8 mouse cellular contexts compared by ENCODE assay signal in the genomic region with DNA sequence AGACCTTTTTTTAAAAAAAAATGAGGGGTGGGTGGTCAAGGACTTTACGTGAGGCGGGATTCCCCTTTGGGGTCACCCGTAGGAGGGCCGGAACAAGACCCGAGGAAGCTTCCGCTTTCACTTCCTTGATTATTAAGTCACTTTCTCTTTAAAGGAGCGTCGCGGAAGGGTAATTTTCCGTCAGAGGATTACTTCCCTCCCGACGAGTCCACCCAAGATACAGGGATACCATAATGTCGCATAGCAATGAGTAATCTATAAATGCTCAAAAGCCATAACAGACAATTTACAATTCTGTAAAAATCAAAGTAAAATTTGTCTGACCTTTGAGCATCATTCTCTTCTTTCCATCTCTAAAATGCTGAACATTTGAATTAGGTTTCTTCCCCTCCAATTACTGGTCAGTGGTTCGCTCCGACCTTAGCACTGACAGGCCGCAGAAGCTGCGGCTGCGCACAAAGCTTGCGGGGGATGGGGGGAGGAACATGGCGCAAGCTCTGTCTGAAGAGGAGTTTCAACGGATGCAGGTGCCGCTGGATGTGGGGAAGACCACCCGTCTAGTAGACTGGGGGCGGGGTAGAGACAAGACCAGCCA. TPM values are rescaled to one million over a fixed set of nuclear protein-coding genes. Genes with fewer than 3 reads are reported as not detected.
DNase-seq lines count a peak whose midpoint lies in the region; ATAC-seq and TF ChIP-seq lines count a peak whose summit lies in the region.

A gene (plus strand): TSS at position 224 of the 595 bp plus-strand sequence.

- H3K4me2 ChIP-seq in embryonic facial prominence, embryonic 15.5 days (replicated peaks) = peak within 1 kb of the TSS; percentile 49
- peak within 1 kb of the TSS; percentile 49 for H3K4me2 ChIP-seq in limb, embryonic 14.5 days (replicated peaks; ENCODE audit: low read depth, low read length, severe bottlenecking)
- H3K4me2 ChIP-seq in midbrain, postnatal 0 days (ENCODE audit: low read depth, low read length, poor library complexity, severe bottlenecking) = peak within 1 kb of the TSS; percentile 59

- H3K27me3 ChIP-seq in embryonic facial prominence, embryonic 15.5 days = no peaks in the 10 kb centered on the region
- no peaks in the 10 kb centered on the region for H3K27me3 ChIP-seq in limb, embryonic 14.5 days (ENCODE audit: control insufficient read depth, insufficient read depth, low read length)
- no peaks in the 10 kb centered on the region for H3K27me3 ChIP-seq in midbrain, postnatal 0 days (ENCODE audit: insufficient read depth, low read length)

- peak; percentile 80; the same call in 1 of the 2 replicates for ATAC-seq in embryonic facial prominence, embryonic 15.5 days (ENCODE audit: insufficient number of reproducible peaks, low FRiP score, low TSS enrichment, low read depth)
- peak; percentile 89 for ATAC-seq in limb, embryonic 14.5 days (ENCODE audit: low FRiP score, low read depth)
- ATAC-seq in midbrain, postnatal 0 days (ENCODE audit: low FRiP score) = peak; percentile 89

- peak within 1 kb of the TSS; percentile 35 for H3K9ac ChIP-seq in embryonic facial prominence, embryonic 15.5 days
- peak within 1 kb of the TSS; percentile 54 for H3K9ac ChIP-seq in limb, embryonic 14.5 days (ENCODE audit: low read depth, low read length, severe bottlenecking)
- H3K9ac ChIP-seq in midbrain, postnatal 0 days (replicated peaks; ENCODE audit: low read length, poor library complexity, severe bottlenecking) = peak within 1 kb of the TSS; percentile 66

- peak within 1 kb of the TSS; percentile 54 for H3K4me3 ChIP-seq in embryonic facial prominence, embryonic 15.5 days (replicated peaks)
- H3K4me3 ChIP-seq in limb, embryonic 14.5 days (replicated peaks; ENCODE audit: low read length) = peak within 1 kb of the TSS; percentile 53
- H3K4me3 ChIP-seq in midbrain, postnatal 0 days (ENCODE audit: low read depth, low read length) = peak within 1 kb of the TSS; percentile 50

- TF ChIP-seq POLR2A in limb, embryonic 14.5 days (IDR thresholded peaks at IDR 0.05; ENCODE audit: borderline replicate concordance, extremely low read depth, insufficient read depth, insufficient read length) = 0 out of 2 replicates have a peak, but pooled peaks have one; percentile 18

- 0 out of 2 replicates have a peak, but pooled peaks cover 4% of the 10 kb centered on the region for H3K4me1 ChIP-seq in embryonic facial prominence, embryonic 15.5 days
- peaks cover 2% of the 10 kb centered on the region; the same call in 1 of the 2 replicates for H3K4me1 ChIP-seq in limb, embryonic 14.5 days (ENCODE audit: control insufficient read depth, insufficient read depth, low read length)
- no peaks in the 10 kb centered on the region for H3K4me1 ChIP-seq in midbrain, postnatal 0 days (ENCODE audit: insufficient read depth, low read length)

- DNase-seq in 416B (ENCODE audit: low read depth) = peak; percentile 94
- peak; percentile 21 to 26 for DNase-seq in adrenal gland, postnatal 4 days (ENCODE audit: low spot score in 2 of 2)
- peak; percentile 76 for DNase-seq in heart, adult 8-10 months (ENCODE audit: low spot score)
- DNase-seq in kidney, adult 9 months = peak; percentile 86
- DNase-seq in limb, embryonic 14.5 days (ENCODE audit: low spot score) = peak; percentile 89
- DNase-seq in midbrain, postnatal 0 days (ENCODE audit: low spot score) = peak; percentile 94
- DNase-seq in spleen, postnatal 4 days (ENCODE audit: low spot score in 2 of 2) = peak; percentile 77 to 86

- H3K36me3 ChIP-seq in embryonic facial prominence, embryonic 15.5 days = no peaks in the 10 kb centered on the region
- 0 out of 2 replicates have a peak, but pooled peaks cover 2% of the 10 kb centered on the region for H3K36me3 ChIP-seq in limb, embryonic 14.5 days (ENCODE audit: control insufficient read depth, insufficient read depth, low read length)
- H3K36me3 ChIP-seq in midbrain, postnatal 0 days (ENCODE audit: insufficient read depth, low read length) = no peaks in the 10 kb centered on the region; the same call in 1 of the 2 replicates

- no peaks in the 10 kb centered on the region for H3K9me3 ChIP-seq in embryonic facial prominence, embryonic 15.5 days (replicated peaks)
- H3K9me3 ChIP-seq in limb, embryonic 14.5 days (ENCODE audit: control insufficient read depth, low read length) = no peaks in the 10 kb centered on the region
- no peaks in the 10 kb centered on the region for H3K9me3 ChIP-seq in midbrain, postnatal 0 days (ENCODE audit: low read length)

- no peak within 1 kb of the TSS for H3K27ac ChIP-seq in embryonic facial prominence, embryonic 15.5 days (replicated peaks)
- no peak within 1 kb of the TSS for H3K27ac ChIP-seq in limb, embryonic 14.5 days (replicated peaks; ENCODE audit: low read depth, low read length)
- peak within 1 kb of the TSS; percentile 57; the same call in 1 of the 2 replicates for H3K27ac ChIP-seq in midbrain, postnatal 0 days (ENCODE audit: low read depth, low read length)

- 14% methylated on average over 24 of the region's 24 CpGs for WGBS in embryonic facial prominence, embryonic 15.5 days
- WGBS in limb, embryonic 14.5 days = 15% methylated on average over 24 of the region's 24 CpGs
- WGBS in midbrain, postnatal 0 days = 19% methylated on average over 24 of the region's 24 CpGs

- TF ChIP-seq CTCF in midbrain, postnatal 0 days (IDR thresholded peaks at IDR 0.05) = no peak

RNA-seq across cellular contexts. Expression of the gene that starts here (rescaled TPM):
- total RNA-seq in adrenal gland, postnatal 4 days (2021) = 10 to 100 TPM; 52.0 to 64.8 TPM
- 46.2 and 46.7 TPM in 2 replicates for polyA plus RNA-seq in embryonic facial prominence, embryonic 15.5 days (2015; fragmentation: Nextera tagmentation; extraction: Ambion mirVana)
- total RNA-seq in heart, adult 8-10 months (2022) = 10 to 100 TPM; 23.1 to 26.1 (median 24.7) TPM
- polyA plus RNA-seq in limb, embryonic 14.5 days (2012; rRNA removed) = 60.2 and 63.0 TPM in 2 replicates
- polyA plus RNA-seq in limb, embryonic 14.5 days (2014; fragmentation: Nextera tagmentation; extraction: Ambion mirVana) = 31.9 and 32.9 TPM in 2 replicates
- total RNA-seq in midbrain, postnatal 0 days (2014; rRNA removed) = 27.2 and 36.3 TPM in 2 replicates
- polyA plus RNA-seq in midbrain, postnatal 0 days (2015; fragmentation: Nextera tagmentation; extraction: Ambion mirVana) = 63.9 and 68.4 TPM in 2 replicates

Comparison
In these comparisons a context has a peak if more than half of its experiments do, and no peak if none do; other contexts are left out.
1. DNase-seq: peak in every context shown above with its lines; median percentile 94 in 416B; 94 in midbrain, postnatal 0 days; 89 in limb, embryonic 14.5 days; 86 in kidney, adult 9 months; 82 in spleen, postnatal 4 days; 76 in heart, adult 8-10 months; 24 in adrenal gland, postnatal 4 days.